Mouse (Mus musculus): ENCODE data around the gene Rab27a.
"Not testable (repeated sequence)": the region's sequence is repeated elsewhere in the genome, so short reads cannot be mapped to it uniquely, and the experiment has no call there.

DNA sequence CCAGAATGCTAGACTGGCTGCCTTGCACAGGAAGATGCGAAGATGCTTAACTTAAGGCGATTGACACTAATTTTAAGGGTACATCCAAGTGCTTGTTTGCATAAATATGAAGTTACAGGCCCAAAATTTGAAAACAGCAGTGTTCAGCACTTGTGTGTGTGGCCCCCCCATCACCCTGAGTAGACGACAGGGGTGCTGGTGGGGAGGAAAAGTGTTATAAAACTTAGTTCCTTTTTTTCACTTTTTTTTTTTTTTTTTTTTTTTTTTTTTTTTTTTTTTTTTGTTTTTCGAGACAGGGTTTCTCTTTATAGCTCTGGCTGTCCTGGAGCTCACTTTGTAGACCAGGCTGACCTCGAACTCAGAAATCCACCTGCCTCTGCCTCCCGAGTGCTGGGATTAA, 72.0 kb downstream of the Rab27a start:
- TF ChIP-seq CTCF (IDR thresholded peaks at IDR 0.05; ENCODE audit: control insufficient read depth, insufficient read depth, insufficient replicate concordance, low read depth, low read length); POLR2A (IDR thresholded peaks at IDR 0.05; ENCODE audit: control insufficient read depth, low read depth, low read length): not testable (repeated sequence)

All from testis, adult 2 months (tissue).